Mouse (Mus musculus): ENCODE results near the gene Nav1.

- TF ChIP-seq CTCF (IDR thresholded peaks at IDR 0.05; ENCODE audit: low read depth, low read length) (no peak), POLR2A (IDR thresholded peaks at IDR 0.05; ENCODE audit: extremely low read depth, insufficient read depth, low read length) (no peak)
These were observed 82.6 kb downstream of the Nav1 start for GRCm38 (mm10) chr1:135524518-135524860.

All from liver, adult 2 months (tissue).